Mouse (Mus musculus): ENCODE data around the gene Gm281. TPM values are rescaled to one million over a fixed set of nuclear protein-coding genes. Genes with fewer than 3 reads are reported as not detected.
"Not testable (repeated sequence)": the region's sequence is repeated elsewhere in the genome, so short reads cannot be mapped to it uniquely, and the experiment has no call there.

Gene Gm281
- total RNA-seq (2021): not detected
- long read RNA-seq, experiment 1: 0 reads
- long read RNA-seq, experiment 2: 0 reads

- no peak for DNase-seq
These were observed at the start of gene Gm281 for GRCm38 (mm10) chr14:13914387-13915082. Gm281 (minus strand) TSS chr14:13914478.

- no peak for DNase-seq
These were observed 49.2 kb upstream of the Gm281 start for GRCm38 (mm10) chr14:13963527-13963926.

GRCm38 (mm10) chr14:13962476-13962875, 48.2 kb upstream of the Gm281 start:
- no peak for DNase-seq

GRCm38 (mm10) chr14:13961401-13962112, 47.3 kb upstream of the Gm281 start, which contains the start of the genes Atxn7 and Thoc7:
Atxn7 (plus strand) TSS chr14:13961440.
Thoc7 (minus strand) TSS chr14:13961852.
- peak; percentile 49 for DNase-seq

- DNase-seq: peak; percentile 71
These were observed 46.4 kb upstream of the Gm281 start for GRCm38 (mm10) chr14:13960482-13961325.

GRCm38 (mm10) chr14:13960079-13960478, 45.8 kb upstream of the Gm281 start:
- peak; percentile 9 for DNase-seq

GRCm38 (mm10) chr14:13952151-13952550, 37.9 kb upstream of the Gm281 start:
- DNase-seq: not testable (repeated sequence)

- no peak for DNase-seq
These were observed 36.1 kb upstream of the Gm281 start for GRCm38 (mm10) chr14:13950401-13950800.

GRCm38 (mm10) chr14:13948345-13948744, 34.1 kb upstream of the Gm281 start:
- no peak for DNase-seq

GRCm38 (mm10) chr14:13944686-13945085, 30.4 kb upstream of the Gm281 start:
- DNase-seq: no peak

- DNase-seq: no peak
These were observed 19.7 kb upstream of the Gm281 start for GRCm38 (mm10) chr14:13934052-13934371.

- no peak for DNase-seq
These were observed 19.2 kb upstream of the Gm281 start for GRCm38 (mm10) chr14:13933290-13934051.

GRCm38 (mm10) chr14:13917630-13918029, 3.4 kb upstream of the Gm281 start:
- DNase-seq: peak; percentile 41

- no peak for DNase-seq
These were observed 2.9 kb upstream of the Gm281 start for GRCm38 (mm10) chr14:13917208-13917607.

GRCm38 (mm10) chr14:13915207-13915606, 929 bp upstream of the Gm281 start:
- no peak for DNase-seq

GRCm38 (mm10) chr14:13910148-13910547, 4.1 kb downstream of the Gm281 start:
- DNase-seq: no peak

- DNase-seq: no peak
These were observed 7.1 kb downstream of the Gm281 start for GRCm38 (mm10) chr14:13907145-13907544.

GRCm38 (mm10) chr14:13906461-13906860, 7.8 kb downstream of the Gm281 start:
- DNase-seq: no peak

- peak; percentile 17 for DNase-seq
These were observed 12.6 kb downstream of the Gm281 start for GRCm38 (mm10) chr14:13901611-13902067.

GRCm38 (mm10) chr14:13895198-13895597, 19.1 kb downstream of the Gm281 start:
- no peak for DNase-seq

GRCm38 (mm10) chr14:13893748-13894147, 20.5 kb downstream of the Gm281 start:
- DNase-seq: no peak

GRCm38 (mm10) chr14:13861416-13861815, 52.9 kb downstream of the Gm281 start:
- no peak for DNase-seq
